Mouse (Mus musculus) intestine, postnatal 0 days (tissue): Measurements from ENCODE around the gene Chd9. TPM values are rescaled to one million over a fixed set of nuclear protein-coding genes. Genes with fewer than 3 reads are reported as not detected.

Experiments used
- ATAC-seq: fragments of 200-750 bp; cut with Nextera tagmentation; 2 replicates; pipeline ENCODE4 v1.8.0; 2017; ENCODE audit warnings: mild to moderate bottlenecking, moderate TSS enrichment, moderate library complexity
- H3K27ac ChIP-seq: fragments of 300-500 bp; sonication (generic); 2 replicates; pipeline ENCODE4 v1.5.1; 2014; ENCODE audit warnings: mild to moderate bottlenecking, low read depth, low read length, moderate library complexity
- H3K27me3 ChIP-seq: fragments of 300-500 bp; sonication (generic); replicated peaks from 2 replicates; pipeline ENCODE4 v1.6.1; 2014; ENCODE audit warnings: low read length, mixed read lengths; ENCODE audit not compliant: control insufficient read depth, insufficient read depth
- H3K36me3 ChIP-seq: fragments of 300-500 bp; sonication (generic); 2 replicates; pipeline ENCODE4 v1.6.1; 2014; ENCODE audit warnings: mild to moderate bottlenecking, moderate library complexity; ENCODE audit not compliant: control insufficient read depth, insufficient read depth
- H3K4me1 ChIP-seq: fragments of 300-500 bp; sonication (generic); replicated peaks from 2 replicates; pipeline ENCODE4 v1.6.1; 2014; ENCODE audit warnings: antibody characterized with exemption, low read length, mixed read lengths; ENCODE audit not compliant: control insufficient read depth, insufficient read depth
- H3K4me2 ChIP-seq: fragments of 300-500 bp; sonication (generic); replicated peaks from 2 replicates; pipeline ENCODE4 v1.6.1; 2014; ENCODE audit warnings: low read depth, mild to moderate bottlenecking, moderate library complexity
- H3K4me3 ChIP-seq: fragments of 300-500 bp; sonication (generic); 2 replicates; pipeline ENCODE4 v1.5.1; 2014; ENCODE audit warnings: low read depth, low read length
- H3K9ac ChIP-seq: fragments of 300-500 bp; sonication (generic); 2 replicates; pipeline ENCODE4 v1.6.1; 2014; ENCODE audit warnings: mild to moderate bottlenecking, low read depth, low read length
- H3K9me3 ChIP-seq: fragments of 300-500 bp; sonication (generic); 2 replicates; pipeline ENCODE4 v1.6.1; 2016; ENCODE audit warnings: mixed run types; ENCODE audit not compliant: control insufficient read depth
- CTCF ChIP-seq: sonication (generic); IDR thresholded peaks from 2 replicates; pipeline ENCODE4 v1.5.1; 2016; ENCODE audit warnings: low read depth, mild to moderate bottlenecking, control low read depth, antibody characterized with exemption, moderate library complexity
- WGBS: fragments of 180-500 bp; shearing (Covaris S2); extraction: QIAGEN DNeasy Blood & Tissue Kit; methylation state at CpG from one replicate; pipeline ENCODE4 v1.1.7; 2014; 5-methylcytosine and 5-hydroxymethylcytosine counted together
- polyA plus RNA-seq: library from polyadenylated mRNA; unstranded; fragments of >200 nt; fragmentation: Nextera tagmentation; extraction: Ambion mirVana; gene quantifications from 2 replicates; pipeline ENCODE4 v1.2.1, GENCODE M21; 2015

The Chd9 gene
- polyA plus RNA-seq, 1 experiment from 2014 or later, result 236 TPM

- Histone ChIP-seq H3K27me3 (no peaks in the 10 kb centered on the region), H3K36me3 (no peaks in the 10 kb centered on the region), H3K4me1 (peaks cover 4% of the 10 kb centered on the region), H3K9me3 (no peaks in the 10 kb centered on the region), H3K4me2 (peak overlapping the region; percentile 73), H3K4me3 (peak overlapping the region; percentile 45), H3K27ac (peak overlapping the region; percentile 65), H3K9ac (peak overlapping the region; percentile 59)
- no peak for TF ChIP-seq CTCF
- ATAC-seq, result peak; percentile 98
- WGBS, result 2% methylated on average over 24 of the region's 24 CpGs
Measured at GRCm38 (mm10) chr8:90876722-90877429, 48.7 kb downstream of the Chd9 start.

GRCm38 (mm10) chr8:90877430-90877975 lies 49.4 kb downstream of the Chd9 start:
- no peaks in the 10 kb centered on the region for H3K36me3 ChIP-seq
- peak overlapping the region; percentile 45 for H3K4me3 ChIP-seq
- ATAC-seq, result no peak
- WGBS, result 5% methylated on average over 11 of the region's 11 CpGs
- H3K4me2 ChIP-seq, result peak overlapping the region; percentile 73
- H3K27ac ChIP-seq, result peak overlapping the region; percentile 65
- TF ChIP-seq CTCF, result no peak
- H3K27me3 ChIP-seq, result no peaks in the 10 kb centered on the region
- no peaks in the 10 kb centered on the region for H3K9me3 ChIP-seq
- peak overlapping the region; percentile 59 for H3K9ac ChIP-seq
- H3K4me1 ChIP-seq, result peaks cover 4% of the 10 kb centered on the region

GRCm38 (mm10) chr8:90878551-90878950 lies 50.4 kb downstream of the Chd9 start:
- Histone ChIP-seq H3K27me3 (no peaks in the 10 kb centered on the region), H3K9me3 (no peaks in the 10 kb centered on the region), H3K4me3 (no peak overlapping the region), H3K9ac (no peak overlapping the region), H3K4me1 (peaks cover 4% of the 10 kb centered on the region), H3K36me3 (no peaks in the 10 kb centered on the region), H3K4me2 (no peak overlapping the region), H3K27ac (no peak overlapping the region)
- no peak for TF ChIP-seq CTCF
- ATAC-seq, result no peak
- WGBS, result 63% methylated on average over 6 of the region's 6 CpGs

- Histone ChIP-seq H3K4me3 (no peak overlapping the region), H3K4me2 (no peak overlapping the region), H3K9ac (no peak overlapping the region), H3K4me1 (peaks cover 4% of the 10 kb centered on the region), H3K36me3 (no peaks in the 10 kb centered on the region), H3K9me3 (no peaks in the 10 kb centered on the region), H3K27ac (no peak overlapping the region), H3K27me3 (no peaks in the 10 kb centered on the region)
- no peak for TF ChIP-seq CTCF
- no peak for ATAC-seq
- WGBS, result 79% methylated on average over 4 of the region's 4 CpGs
Measured at GRCm38 (mm10) chr8:90880041-90880440, 51.9 kb downstream of the Chd9 start.

GRCm38 (mm10) chr8:90881181-90881580 lies 53.0 kb downstream of the Chd9 start:
- H3K4me1 ChIP-seq, result peaks cover 4% of the 10 kb centered on the region
- no peak overlapping the region for H3K4me2 ChIP-seq
- TF ChIP-seq CTCF, result no peak
- no peak for ATAC-seq
- no peaks in the 10 kb centered on the region for H3K27me3 ChIP-seq
- no peak overlapping the region for H3K4me3 ChIP-seq
- 65% methylated on average over 5 of the region's 5 CpGs for WGBS
- H3K9ac ChIP-seq, result no peak overlapping the region
- H3K9me3 ChIP-seq, result no peaks in the 10 kb centered on the region
- H3K27ac ChIP-seq, result no peak overlapping the region
- no peaks in the 10 kb centered on the region for H3K36me3 ChIP-seq

- Histone ChIP-seq H3K4me3 (no peak overlapping the region), H3K9ac (no peak overlapping the region), H3K9me3 (no peaks in the 10 kb centered on the region), H3K27me3 (no peaks in the 10 kb centered on the region), H3K4me2 (no peak overlapping the region), H3K27ac (no peak overlapping the region), H3K36me3 (no peaks in the 10 kb centered on the region), H3K4me1 (peaks cover 4% of the 10 kb centered on the region)
- ATAC-seq, result no peak
- 87% methylated on average over 16 of the region's 16 CpGs for WGBS
- TF ChIP-seq CTCF, result no peak
Measured at GRCm38 (mm10) chr8:90882088-90882691, 54.0 kb downstream of the Chd9 start.
